Comparison of ENCODE assay signal across 11 mouse cellular contexts in the genomic region with DNA sequence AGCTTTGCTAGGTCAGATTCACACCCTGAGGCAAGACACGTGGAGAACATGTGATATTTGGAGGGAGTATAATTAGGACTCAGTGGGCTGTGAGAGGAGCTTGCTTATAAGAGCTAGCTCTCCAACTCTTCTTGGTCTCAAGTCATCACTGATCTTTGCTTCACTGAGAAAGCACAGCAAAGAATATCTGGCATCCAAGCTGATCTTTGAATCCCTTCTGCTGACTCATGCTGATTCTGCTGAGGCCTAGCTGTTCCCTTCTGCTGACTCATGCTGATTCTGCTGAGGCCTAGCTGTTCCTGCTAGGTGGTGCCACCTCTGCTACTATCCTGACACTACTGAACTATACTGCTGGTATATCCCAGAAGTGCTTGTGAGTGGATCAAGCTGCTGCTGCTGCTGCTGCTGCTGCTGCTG.
DNase-seq lines count a peak whose midpoint lies in the region; ATAC-seq and TF ChIP-seq lines count a peak whose summit lies in the region.
"Had no signal": no experiment of that assay in that cellular context is flagged by ENCODE, and none has a peak within 500 bp of the region (broad histone marks: within the 10 kb centered on the region; RNA-seq: fewer than 3 reads in every experiment).

No protein-coding gene starts in this region.

- no peak for TF ChIP-seq EP300 in liver, embryonic 14.5 days (IDR thresholded peaks at IDR 0.05; ENCODE audit: low read depth)

- DNase-seq in heart, postnatal 14 days: no peak
- DNase-seq in G1E (ENCODE audit: low spot score): no peak
- peak; percentile 42 for DNase-seq in brain, adult 2 months (ENCODE audit: low read depth, low spot score)
- peak; percentile 12 to 48 (median 24) for DNase-seq in liver, embryonic 14.5 days (ENCODE audit: low read depth in 3 of 3, low spot score in 3 of 3)
- DNase-seq in spleen, postnatal 14 days (ENCODE audit: low spot score in 2 of 2): no peak
- DNase-seq in frontal cortex, postnatal 36 days (ENCODE audit: low spot score in 2 of 2): no peak
- no peak for DNase-seq in midbrain, embryonic 14.5 days
- DNase-seq: gastrocnemius, postnatal 10 days; kidney, postnatal 14 days had no signal

- ATAC-seq in heart, embryonic 12.5 days (ENCODE audit: insufficient number of reproducible peaks, low FRiP score): peak; percentile 84
- ATAC-seq in G1E (ENCODE audit: extremely low read depth, insufficient number of reproducible peaks, low FRiP score, poor library complexity, severe bottlenecking): peak; percentile 89
- ATAC-seq in liver, embryonic 14.5 days (ENCODE audit: insufficient read depth): peak; percentile 96
- ATAC-seq in midbrain, embryonic 14.5 days (ENCODE audit: low FRiP score, low TSS enrichment): no peak

- WGBS in heart, embryonic 12.5 days: 82% methylated on average over 1 of the region's 1 CpGs
- 59% methylated on average over 1 of the region's 1 CpGs for WGBS in liver, embryonic 14.5 days (ENCODE audit: insufficient replicate concordance)
- WGBS in midbrain, embryonic 14.5 days: 68% methylated on average over 1 of the region's 1 CpGs

- H3K4me3 ChIP-seq in heart, embryonic 12.5 days: no peak overlapping the region
- H3K4me3 ChIP-seq in G1E (ENCODE audit: low read depth, low read length): no peak overlapping the region; the same call in 1 of the 2 replicates
- H3K4me3 ChIP-seq in liver, embryonic 14.5 days (ENCODE audit: insufficient read depth in 1 of 2, low read depth in 2 of 2, low read length in 2 of 2): no peak overlapping the region
- no peak overlapping the region for H3K4me3 ChIP-seq in midbrain, embryonic 14.5 days (replicated peaks; ENCODE audit: low read depth, low read length)
- H3K4me3 ChIP-seq: forebrain, embryonic 12.5 days had no signal

- no peaks in the 10 kb centered on the region for H3K9me3 ChIP-seq in heart, embryonic 12.5 days (replicated peaks)
- H3K9me3 ChIP-seq in G1E (replicated peaks): 0 out of 2 replicates have a peak, but pooled peaks cover 3% of the 10 kb centered on the region
- no peaks in the 10 kb centered on the region for H3K9me3 ChIP-seq in liver, embryonic 14.5 days (ENCODE audit: control insufficient read depth, low read length)
- no peaks in the 10 kb centered on the region for H3K9me3 ChIP-seq in midbrain, embryonic 14.5 days (ENCODE audit: control insufficient read depth, low read length)
- H3K9me3 ChIP-seq: forebrain, embryonic 12.5 days had no signal

- no peaks in the 10 kb centered on the region for H3K4me1 ChIP-seq in heart, embryonic 12.5 days (replicated peaks)
- H3K4me1 ChIP-seq in G1E (ENCODE audit: insufficient read depth, low read depth, low read length): peaks cover 9% of the 10 kb centered on the region
- H3K4me1 ChIP-seq in liver, embryonic 14.5 days (replicated peaks; ENCODE audit: control insufficient read depth in 2 of 2, insufficient read depth in 2 of 2, low read length in 1 of 2): no peaks in the 10 kb centered on the region; a peak in 1 of 4 replicates
- H3K4me1 ChIP-seq in midbrain, embryonic 14.5 days (ENCODE audit: control insufficient read depth, insufficient read depth, low read length): no peaks in the 10 kb centered on the region
- H3K4me1 ChIP-seq: forebrain, embryonic 12.5 days had no signal

- intact Hi-C loops in heart, postnatal 14 days (cut with DNase I): no loop called here

- TF ChIP-seq CTCF in G1E (IDR thresholded peaks at IDR 0.05; ENCODE audit: low read depth, low read length): no peak
- no peak for TF ChIP-seq CTCF in liver, embryonic 14.5 days (IDR thresholded peaks at IDR 0.05; ENCODE audit: low read depth)

- no peak overlapping the region for H3K27ac ChIP-seq in heart, embryonic 12.5 days (ENCODE audit: poor library complexity, severe bottlenecking)
- H3K27ac ChIP-seq in liver, embryonic 14.5 days: no peak overlapping the region
- H3K27ac ChIP-seq in midbrain, embryonic 14.5 days (replicated peaks; ENCODE audit: low read depth, low read length): no peak overlapping the region
- H3K27ac ChIP-seq: forebrain, embryonic 12.5 days had no signal

- no peaks in the 10 kb centered on the region for H3K36me3 ChIP-seq in heart, embryonic 12.5 days
- no peaks in the 10 kb centered on the region for H3K36me3 ChIP-seq in G1E (replicated peaks)
- no peaks in the 10 kb centered on the region for H3K36me3 ChIP-seq in liver, embryonic 14.5 days (replicated peaks; ENCODE audit: control insufficient read depth, insufficient read depth, low read depth)
- no peaks in the 10 kb centered on the region for H3K36me3 ChIP-seq in midbrain, embryonic 14.5 days (ENCODE audit: control insufficient read depth, insufficient read depth, low read length)
- H3K36me3 ChIP-seq: forebrain, embryonic 12.5 days had no signal

- no peak overlapping the region for H3K4me2 ChIP-seq in heart, embryonic 12.5 days
- no peak overlapping the region for H3K4me2 ChIP-seq in liver, embryonic 14.5 days (ENCODE audit: low read depth)
- H3K4me2 ChIP-seq in midbrain, embryonic 14.5 days (ENCODE audit: low read length): no peak overlapping the region
- H3K4me2 ChIP-seq: forebrain, embryonic 12.5 days had no signal

- no peak overlapping the region for H3K9ac ChIP-seq in heart, embryonic 12.5 days
- H3K9ac ChIP-seq in liver, embryonic 14.5 days (replicated peaks): no peak overlapping the region
- H3K9ac ChIP-seq in midbrain, embryonic 14.5 days (replicated peaks; ENCODE audit: low read length): no peak overlapping the region
- H3K9ac ChIP-seq: forebrain, embryonic 12.5 days had no signal

- H3K27me3 ChIP-seq in heart, embryonic 12.5 days (replicated peaks): no peaks in the 10 kb centered on the region
- H3K27me3 ChIP-seq in G1E (ENCODE audit: insufficient read depth, low read length): no peaks in the 10 kb centered on the region
- H3K27me3 ChIP-seq in liver, embryonic 14.5 days (ENCODE audit: control insufficient read depth, insufficient read depth, low read length): no peaks in the 10 kb centered on the region
- H3K27me3 ChIP-seq in midbrain, embryonic 14.5 days (ENCODE audit: control insufficient read depth, insufficient read depth, low read length): no peaks in the 10 kb centered on the region
- H3K27me3 ChIP-seq: forebrain, embryonic 12.5 days had no signal

Comparison
In these comparisons a context has a peak if more than half of its experiments do, and no peak if none do; other contexts are left out.
1. DNase-seq: peak in brain, adult 2 months (single experiment) and liver, embryonic 14.5 days (3 of 3); none in heart, postnatal 14 days (0 of 2), G1E (single experiment), spleen, postnatal 14 days (0 of 2), frontal cortex, postnatal 36 days (0 of 2) and midbrain, embryonic 14.5 days (single experiment).